8 mouse cellular contexts compared by ENCODE assay signal in genomic region chr7:24316567-24317092, GRCm38 (mm10). TPM values are rescaled to one million over a fixed set of nuclear protein-coding genes. Genes with fewer than 3 reads are reported as not detected.
A peak's percentile ranks its signal among the peaks of the same experiment; 100 is the strongest.
DNase-seq lines count a peak whose midpoint lies in the region; ATAC-seq and TF ChIP-seq lines count a peak whose summit lies in the region.

Gene Zfp94 (minus strand): TSS chr7:24316666.

- peaks cover 4% of the 10 kb centered on the region for H3K4me1 ChIP-seq in cortical plate, adult 2 months (ENCODE audit: control insufficient read depth, insufficient read depth, low read length)
- H3K4me1 ChIP-seq in megakaryocyte, embryonic 14.5 days, result peaks cover 22% of the 10 kb centered on the region

- peak; percentile 87 to 92 for DNase-seq in gastrocnemius, adult 8-10 months (ENCODE audit: low spot score in 2 of 2)
- DNase-seq in hindlimb bud, embryonic 11.5 days (ENCODE audit: extremely low spot score, low read depth, low spot score), result peak; percentile 93
- peak; percentile 91 to 96 for DNase-seq in left cerebral cortex, adult 8-10 months (ENCODE audit: low spot score in 2 of 2)
- DNase-seq in right cerebral cortex, postnatal 10 days (ENCODE audit: low spot score in 2 of 2), result peak; percentile 98
- peak; percentile 87 for DNase-seq in urinary bladder, postnatal 25 days (ENCODE audit: low spot score)

- TF ChIP-seq CTCF in cortical plate, adult 2 months (IDR thresholded peaks at IDR 0.05; ENCODE audit: extremely low read depth, insufficient read depth, low read length), result no peak

- no peaks in the 10 kb centered on the region for H3K9me3 ChIP-seq in megakaryocyte, embryonic 14.5 days

- ATAC-seq in activated CD4-positive, CD25-positive, alpha-beta regulatory T cell, adult 4 months, result peak; percentile 90

- H3K27me3 ChIP-seq in megakaryocyte, embryonic 14.5 days (replicated peaks), result peaks cover 3% of the 10 kb centered on the region

- peak within 1 kb of the TSS; percentile 91 for H3K4me3 ChIP-seq in cortical plate, adult 2 months (ENCODE audit: insufficient read depth, low read length)
- H3K4me3 ChIP-seq in megakaryocyte, embryonic 14.5 days (replicated peaks), result peak within 1 kb of the TSS; percentile 97

- TF ChIP-seq POLR2A in cortical plate, adult 2 months (IDR thresholded peaks at IDR 0.05; ENCODE audit: extremely low read depth, insufficient read depth, low read length), result peak; percentile 85

- H3K27ac ChIP-seq in cortical plate, adult 2 months (ENCODE audit: insufficient read depth, low read length), result no peak within 1 kb of the TSS

- H3K36me3 ChIP-seq in megakaryocyte, embryonic 14.5 days (replicated peaks; ENCODE audit: low read length), result peaks cover 22% of the 10 kb centered on the region

RNA-seq across cellular contexts. Expression of gene Zfp94, which starts in this region (rescaled TPM):
- polyA plus RNA-seq in activated CD4-positive, CD25-positive, alpha-beta regulatory T cell, adult 4 months (2017; shearing (Covaris generic)), result 1 to 10 TPM; 7.8 to 9.3 TPM
- polyA plus RNA-seq in cortical plate, adult 2 months (2012; rRNA removed), result 20.2 and 22.4 TPM in 2 replicates
- 1 to 10 TPM; 1.7 to 3.1 (median 2.9) TPM for total RNA-seq in gastrocnemius, adult 8-10 months (2022)
- total RNA-seq in left cerebral cortex, adult 8-10 months (2022), result 10 to 100 TPM; 14.2 to 16.4 (median 15.7) TPM
- 1.1 TPM in 1 of 2 replicates, not detected in the other for polyA plus RNA-seq in megakaryocyte, embryonic 14.5 days (2012; ENCODE audit: insufficient read depth, low replicate concordance)
